Mouse (Mus musculus): Measurements from ENCODE around the gene Gm436.

Gm436 gene

GRCm38 (mm10) chr4:144686268-144686667 is at the start of gene Gm436:
Gm436 (minus strand) TSS chr4:144686368.
- no peak for DNase-seq (ENCODE audit: low read depth)

GRCm38 (mm10) chr4:144721304-144721703 is 35.1 kb upstream of the Gm436 start, which contains the start of gene Gm13178:
Gm13178 (minus strand) TSS chr4:144721404.
- DNase-seq (ENCODE audit: low read depth): no peak

GRCm38 (mm10) chr4:144719691-144720090 is 33.5 kb upstream of the Gm436 start:
- DNase-seq (ENCODE audit: low read depth): no peak

GRCm38 (mm10) chr4:144718288-144718687 is 32.1 kb upstream of the Gm436 start:
- no peak for DNase-seq (ENCODE audit: low read depth)

- DNase-seq (ENCODE audit: low read depth): no peak
Measured at GRCm38 (mm10) chr4:144638263-144638662, 47.9 kb downstream of the Gm436 start.

All from c-Kit-positive CD71-negative TER-119-negative erythroid progenitor cells, embryonic 14.5 days (primary cell).